Mouse (Mus musculus) spleen, adult 2 months (tissue): Measurements from ENCODE around the gene Ttc34. TPM values are rescaled to one million over a fixed set of nuclear protein-coding genes. Genes with fewer than 3 reads are reported as not detected.

Source experiments
- DNase-seq, 2 experiments: peaks; one replicate each; pipeline versions ENCODE4 v3.0.0 to v3.0.0-alpha.2; 2012 to 2021; ENCODE audit warnings: low spot score in 2 of 2, low read depth in 1 of 2
- H3K27ac ChIP-seq: fragments of 200-500 bp; 2 replicates; pipeline ENCODE4 v1.5.1; 2012; ENCODE audit warnings: low read length, inconsistent platforms; ENCODE audit not compliant: insufficient read depth
- H3K27me3 ChIP-seq: fragments of 200-500 bp; 2 replicates; pipeline ENCODE4 v1.6.1; 2012; ENCODE audit warnings: mild to moderate bottlenecking, moderate library complexity, low read length, inconsistent platforms; ENCODE audit not compliant: control insufficient read depth, insufficient read depth
- H3K36me3 ChIP-seq: fragments of 200-500 bp; 2 replicates; pipeline ENCODE4 v1.6.1; 2012; ENCODE audit warnings: mild to moderate bottlenecking, low read length, inconsistent platforms; ENCODE audit not compliant: control insufficient read depth, insufficient read depth
- H3K4me1 ChIP-seq: fragments of 200-500 bp; 2 replicates; pipeline ENCODE4 v1.6.1; 2011; ENCODE audit warnings: inconsistent platforms; ENCODE audit not compliant: control insufficient read depth, insufficient read depth, insufficient read length
- H3K4me3 ChIP-seq: fragments of 200-500 bp; 2 replicates; pipeline ENCODE4 v1.5.1; 2011; ENCODE audit warnings: mild to moderate bottlenecking, inconsistent platforms; ENCODE audit not compliant: insufficient read depth, insufficient read length; ENCODE audit errors: extremely low read depth
- CTCF ChIP-seq: fragments of 200-500 bp; IDR thresholded peaks from 2 replicates; pipeline ENCODE4 v1.5.1; 2011; ENCODE audit warnings: mild to moderate bottlenecking, inconsistent platforms; ENCODE audit not compliant: insufficient read depth, insufficient read length, insufficient replicate concordance; ENCODE audit errors: extremely low read depth
- POLR2A ChIP-seq: fragments of 200-500 bp; IDR thresholded peaks from 2 replicates; pipeline ENCODE4 v1.6.1; 2011; ENCODE audit warnings: low read depth, low read length, inconsistent platforms
- WGBS: fragments of 180-500 bp; shearing (Covaris S2); methylation state at CpG from one replicate; pipeline ENCODE4 v1.1.7; 2018; 5-methylcytosine and 5-hydroxymethylcytosine counted together
- polyA plus RNA-seq: library from polyadenylated mRNA; depleted of rRNA; stranded (reverse); fragments of >200 nt; gene quantifications from 2 replicates; pipeline ENCODE4 v1.2.3, GENCODE M21; 2012

Ttc34 gene
- polyA plus RNA-seq, 1 experiment, result 0.01 TPM

- no peaks in the 10 kb centered on the region for H3K27me3 ChIP-seq
- no peak overlapping the region for H3K4me3 ChIP-seq
- peak in 1 of 2 experiments; percentile 10 for DNase-seq
- TF ChIP-seq CTCF, result peak; percentile 70; the same call in 1 of the 2 replicates
- no peak for TF ChIP-seq POLR2A
- no peaks in the 10 kb centered on the region for H3K4me1 ChIP-seq
- no peaks in the 10 kb centered on the region for H3K36me3 ChIP-seq
- 35% methylated on average over 6 of the region's 6 CpGs for WGBS
- H3K27ac ChIP-seq, result no peak overlapping the region
These were observed 11.6 kb upstream of the Ttc34 start for GRCm38 (mm10) chr4:154825662-154826061.

- Histone ChIP-seq H3K27ac (no peak overlapping the region), H3K4me3 (no peak overlapping the region), H3K27me3 (no peaks in the 10 kb centered on the region), H3K4me1 (no peaks in the 10 kb centered on the region), H3K36me3 (no peaks in the 10 kb centered on the region)
- WGBS, result 57% methylated on average over 7 of the region's 7 CpGs
- TF ChIP-seq CTCF (no peak), POLR2A (no peak)
- no peak for DNase-seq
These were observed 11.0 kb upstream of the Ttc34 start for GRCm38 (mm10) chr4:154826224-154826623.

GRCm38 (mm10) chr4:154827181-154827580 lies 10.1 kb upstream of the Ttc34 start:
- Histone ChIP-seq H3K4me3 (no peak overlapping the region), H3K27me3 (no peaks in the 10 kb centered on the region), H3K4me1 (no peaks in the 10 kb centered on the region), H3K36me3 (no peaks in the 10 kb centered on the region), H3K27ac (no peak overlapping the region)
- 73% methylated on average over 7 of the region's 7 CpGs for WGBS
- TF ChIP-seq CTCF (no peak), POLR2A (no peak)
- no peak for DNase-seq

- H3K4me3 ChIP-seq, result no peak overlapping the region
- H3K36me3 ChIP-seq, result no peaks in the 10 kb centered on the region
- H3K27me3 ChIP-seq, result no peaks in the 10 kb centered on the region
- WGBS, result 70% methylated on average over 10 of the region's 10 CpGs
- no peaks in the 10 kb centered on the region for H3K4me1 ChIP-seq
- no peak overlapping the region for H3K27ac ChIP-seq
- TF ChIP-seq CTCF (no peak), POLR2A (no peak)
- no peak for DNase-seq
These were observed 9.2 kb upstream of the Ttc34 start for GRCm38 (mm10) chr4:154827861-154828610.

GRCm38 (mm10) chr4:154831915-154832573 lies 5.2 kb upstream of the Ttc34 start:
- 57% methylated on average over 9 of the region's 9 CpGs for WGBS
- no peak for DNase-seq
- Histone ChIP-seq H3K27me3 (no peaks in the 10 kb centered on the region), H3K4me3 (no peak overlapping the region), H3K36me3 (no peaks in the 10 kb centered on the region), H3K4me1 (no peaks in the 10 kb centered on the region), H3K27ac (no peak overlapping the region)
- no peak for TF ChIP-seq CTCF
- no peak for TF ChIP-seq POLR2A

- no peak overlapping the region for H3K27ac ChIP-seq
- DNase-seq, result no peak
- no peak for TF ChIP-seq POLR2A
- TF ChIP-seq CTCF, result no peak
- no peaks in the 10 kb centered on the region for H3K27me3 ChIP-seq
- WGBS, result 74% methylated on average over 7 of the region's 7 CpGs
- H3K36me3 ChIP-seq, result no peaks in the 10 kb centered on the region
- no peak overlapping the region for H3K4me3 ChIP-seq
- H3K4me1 ChIP-seq, result no peaks in the 10 kb centered on the region
These were observed 910 bp upstream of the Ttc34 start for GRCm38 (mm10) chr4:154836183-154836915.
